Mouse (Mus musculus) erythroblast, embryonic 14.5 days (primary cell): ENCODE data around the gene Pdcd2l.

ENCODE experiments used
- GATA1 ChIP-seq: IDR thresholded peaks from 2 replicates; pipeline ENCODE4 v1.6.1; 2012; ENCODE audit warnings: low read length, inconsistent platforms, mixed read lengths
- TAL1 ChIP-seq: IDR thresholded peaks from 3 replicates; pipeline ENCODE4 v1.6.1; 2012; ENCODE audit warnings: low read length, inconsistent platforms, mixed read lengths

DNA sequence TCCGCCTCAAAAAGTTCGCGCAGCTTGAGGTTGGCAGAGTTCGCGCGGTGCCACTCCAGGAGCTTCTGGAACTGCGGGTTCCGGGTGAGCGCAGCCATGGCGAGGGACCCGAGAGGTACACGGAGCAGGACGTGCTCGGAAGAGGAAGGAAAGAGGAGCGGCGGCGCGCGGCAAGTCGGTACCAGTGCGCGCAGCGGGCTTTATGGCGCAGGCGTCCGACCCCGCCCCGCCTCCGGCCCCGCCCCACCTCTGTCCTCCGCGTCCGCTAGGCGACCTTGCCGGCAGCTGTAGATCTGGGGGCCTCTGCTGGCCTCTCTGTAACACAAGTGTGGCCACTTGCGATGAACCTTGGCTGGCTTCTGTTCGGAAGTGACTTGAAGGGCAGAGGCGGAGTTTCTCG lies 33.7 kb upstream of the Pdcd2l start, which contains the start of gene Gpi1:
- TF ChIP-seq GATA1 (no peak), TAL1 (no peak)
